Mouse (Mus musculus) C2C12 (cell line): Measurements from ENCODE around the gene Ssc4d.

Source experiments
- CTCF ChIP-seq: IDR thresholded peaks from one replicate; pipeline ENCODE4 v1.5.1; 2011; ENCODE audit not compliant: control insufficient read depth, insufficient read depth, insufficient read length
- FOSL1 ChIP-seq: IDR thresholded peaks from one replicate; pipeline ENCODE4 v1.8.0; 2011; ENCODE audit warnings: mild to moderate bottlenecking, low read length; ENCODE audit not compliant: poor library complexity, insufficient read depth, severe bottlenecking
- MYOD1 ChIP-seq: IDR thresholded peaks from one replicate; pipeline ENCODE4 v1.6.1; 2011; ENCODE audit warnings: low read depth; ENCODE audit not compliant: control insufficient read depth, insufficient read length

DNA sequence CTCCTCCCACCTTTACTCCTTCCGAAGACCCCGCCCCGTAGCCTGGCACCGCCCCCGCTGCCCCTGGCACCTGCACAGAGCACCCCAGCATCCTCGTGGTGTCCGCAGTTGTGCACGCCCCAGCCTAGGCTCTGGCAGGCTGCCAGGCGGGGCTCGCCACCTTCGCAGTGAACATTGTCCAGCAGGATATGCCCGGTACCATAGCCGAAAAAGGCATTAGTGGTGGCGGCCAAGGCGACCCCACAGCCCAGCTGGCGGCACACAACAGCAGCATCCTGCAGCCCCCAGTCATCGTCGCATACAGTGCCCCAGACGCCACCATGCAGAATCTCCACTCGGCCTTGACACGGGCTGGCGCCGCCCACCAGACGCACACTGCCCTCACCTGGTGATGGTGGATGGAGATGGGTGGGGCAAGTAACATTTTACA, 8.8 kb downstream of the Ssc4d start:
- no peak for TF ChIP-seq CTCF
- no peak for TF ChIP-seq MYOD1
- TF ChIP-seq FOSL1: no peak
